Mouse (Mus musculus): ENCODE results near the gene H2al2a.
"Not testable (repeated sequence)": the region's sequence is repeated elsewhere in the genome, so short reads cannot be mapped to it uniquely, and the experiment has no call there.

H2al2a gene

GRCm38 (mm10) chr2:18015581-18015980 is 18.8 kb upstream of the H2al2a start:
- H3K27me3 ChIP-seq (ENCODE audit: control insufficient read depth, insufficient read depth, low read length, poor library complexity, severe bottlenecking): no peaks in the 10 kb centered on the region
- no peak for DNase-seq (ENCODE audit: low read depth, low spot score)
- no peaks in the 10 kb centered on the region for H3K36me3 ChIP-seq (ENCODE audit: control insufficient read depth, insufficient read depth, low read length, poor library complexity, severe bottlenecking)

GRCm38 (mm10) chr2:18012866-18013265 is 16.1 kb upstream of the H2al2a start:
- no peaks in the 10 kb centered on the region for H3K36me3 ChIP-seq (ENCODE audit: control insufficient read depth, insufficient read depth, low read length, poor library complexity, severe bottlenecking)
- no peaks in the 10 kb centered on the region for H3K27me3 ChIP-seq (ENCODE audit: control insufficient read depth, insufficient read depth, low read length, poor library complexity, severe bottlenecking)
- no peak for DNase-seq (ENCODE audit: low read depth, low spot score)

GRCm38 (mm10) chr2:18011226-18011625 is 14.5 kb upstream of the H2al2a start:
- no peaks in the 10 kb centered on the region for H3K36me3 ChIP-seq (ENCODE audit: control insufficient read depth, insufficient read depth, low read length, poor library complexity, severe bottlenecking)
- no peaks in the 10 kb centered on the region for H3K27me3 ChIP-seq (ENCODE audit: control insufficient read depth, insufficient read depth, low read length, poor library complexity, severe bottlenecking)
- DNase-seq (ENCODE audit: low read depth, low spot score): no peak

GRCm38 (mm10) chr2:18005137-18005536 is 8.4 kb upstream of the H2al2a start:
- no peak for DNase-seq (ENCODE audit: low read depth, low spot score)
- no peaks in the 10 kb centered on the region for H3K36me3 ChIP-seq (ENCODE audit: control insufficient read depth, insufficient read depth, low read length, poor library complexity, severe bottlenecking)
- H3K27me3 ChIP-seq (ENCODE audit: control insufficient read depth, insufficient read depth, low read length, poor library complexity, severe bottlenecking): no peaks in the 10 kb centered on the region

GRCm38 (mm10) chr2:18004286-18004685 is 7.5 kb upstream of the H2al2a start:
- no peak for DNase-seq (ENCODE audit: low read depth, low spot score)
- Histone ChIP-seq H3K36me3 (ENCODE audit: control insufficient read depth, insufficient read depth, low read length, poor library complexity, severe bottlenecking) (no peaks in the 10 kb centered on the region), H3K27me3 (ENCODE audit: control insufficient read depth, insufficient read depth, low read length, poor library complexity, severe bottlenecking) (no peaks in the 10 kb centered on the region)

GRCm38 (mm10) chr2:18002306-18002705 is 5.5 kb upstream of the H2al2a start:
- no peak for DNase-seq (ENCODE audit: low read depth, low spot score)
- Histone ChIP-seq H3K36me3 (ENCODE audit: control insufficient read depth, insufficient read depth, low read length, poor library complexity, severe bottlenecking) (no peaks in the 10 kb centered on the region), H3K27me3 (ENCODE audit: control insufficient read depth, insufficient read depth, low read length, poor library complexity, severe bottlenecking) (no peaks in the 10 kb centered on the region)

- no peaks in the 10 kb centered on the region for H3K27me3 ChIP-seq (ENCODE audit: control insufficient read depth, insufficient read depth, low read length, poor library complexity, severe bottlenecking)
- H3K36me3 ChIP-seq (ENCODE audit: control insufficient read depth, insufficient read depth, low read length, poor library complexity, severe bottlenecking): no peaks in the 10 kb centered on the region
- DNase-seq (ENCODE audit: low read depth, low spot score): peak; percentile 48
Observed at GRCm38 (mm10) chr2:17989562-17989961, 7.2 kb downstream of the H2al2a start.

GRCm38 (mm10) chr2:17989115-17989514 is 7.6 kb downstream of the H2al2a start:
- DNase-seq (ENCODE audit: low read depth, low spot score): no peak
- Histone ChIP-seq H3K27me3 (ENCODE audit: control insufficient read depth, insufficient read depth, low read length, poor library complexity, severe bottlenecking) (no peaks in the 10 kb centered on the region), H3K36me3 (ENCODE audit: control insufficient read depth, insufficient read depth, low read length, poor library complexity, severe bottlenecking) (no peaks in the 10 kb centered on the region)

GRCm38 (mm10) chr2:17986694-17987093 is 10.1 kb downstream of the H2al2a start:
- Histone ChIP-seq H3K27me3 (ENCODE audit: control insufficient read depth, insufficient read depth, low read length, poor library complexity, severe bottlenecking) (no peaks in the 10 kb centered on the region), H3K36me3 (ENCODE audit: control insufficient read depth, insufficient read depth, low read length, poor library complexity, severe bottlenecking) (no peaks in the 10 kb centered on the region)
- no peak for DNase-seq (ENCODE audit: low read depth, low spot score)

GRCm38 (mm10) chr2:17984774-17985173 is 12.0 kb downstream of the H2al2a start:
- DNase-seq (ENCODE audit: low read depth, low spot score): no peak
- no peaks in the 10 kb centered on the region for H3K27me3 ChIP-seq (ENCODE audit: control insufficient read depth, insufficient read depth, low read length, poor library complexity, severe bottlenecking)
- H3K36me3 ChIP-seq (ENCODE audit: control insufficient read depth, insufficient read depth, low read length, poor library complexity, severe bottlenecking): no peaks in the 10 kb centered on the region

GRCm38 (mm10) chr2:17982747-17983146 is 14.0 kb downstream of the H2al2a start:
- H3K27me3 ChIP-seq (ENCODE audit: control insufficient read depth, insufficient read depth, low read length, poor library complexity, severe bottlenecking): no peaks in the 10 kb centered on the region
- DNase-seq (ENCODE audit: low read depth, low spot score): no peak
- H3K36me3 ChIP-seq (ENCODE audit: control insufficient read depth, insufficient read depth, low read length, poor library complexity, severe bottlenecking): no peaks in the 10 kb centered on the region

- no peak for DNase-seq (ENCODE audit: low read depth, low spot score)
- H3K27me3 ChIP-seq (ENCODE audit: control insufficient read depth, insufficient read depth, low read length, poor library complexity, severe bottlenecking): no peaks in the 10 kb centered on the region
- no peaks in the 10 kb centered on the region for H3K36me3 ChIP-seq (ENCODE audit: control insufficient read depth, insufficient read depth, low read length, poor library complexity, severe bottlenecking)
Observed at GRCm38 (mm10) chr2:17978706-17979105, 18.1 kb downstream of the H2al2a start.

GRCm38 (mm10) chr2:17978251-17978650 is 18.5 kb downstream of the H2al2a start:
- H3K27me3 ChIP-seq (ENCODE audit: control insufficient read depth, insufficient read depth, low read length, poor library complexity, severe bottlenecking); DNase-seq (ENCODE audit: low read depth, low spot score); H3K36me3 ChIP-seq (ENCODE audit: control insufficient read depth, insufficient read depth, low read length, poor library complexity, severe bottlenecking): not testable (repeated sequence)

GRCm38 (mm10) chr2:17977645-17978044 is 19.1 kb downstream of the H2al2a start:
- DNase-seq (ENCODE audit: low read depth, low spot score): not testable (repeated sequence)

GRCm38 (mm10) chr2:17975601-17976327 is 21.0 kb downstream of the H2al2a start:
- Histone ChIP-seq H3K36me3 (ENCODE audit: control insufficient read depth, insufficient read depth, low read length, poor library complexity, severe bottlenecking) (no peaks in the 10 kb centered on the region), H3K27me3 (ENCODE audit: control insufficient read depth, insufficient read depth, low read length, poor library complexity, severe bottlenecking) (no peaks in the 10 kb centered on the region)
- no peak for DNase-seq (ENCODE audit: low read depth, low spot score)

More at GRCm38 (mm10) chr2:17977645-17978044, 19.1 kb downstream of the H2al2a start:
- H3K27me3 ChIP-seq (ENCODE audit: control insufficient read depth, insufficient read depth, low read length, poor library complexity, severe bottlenecking); H3K36me3 ChIP-seq (ENCODE audit: control insufficient read depth, insufficient read depth, low read length, poor library complexity, severe bottlenecking): not testable (repeated sequence)

Data from splenic B cell, adult 2 months (primary cell).